Mouse (Mus musculus) liver, embryonic 13.5 days (tissue): ENCODE results near the gene Sult5a1. TPM values are rescaled to one million over a fixed set of nuclear protein-coding genes. Genes with fewer than 3 reads are reported as not detected.
"Not testable (repeated sequence)": the region's sequence is repeated elsewhere in the genome, so short reads cannot be mapped to it uniquely, and the experiment has no call there.

ENCODE experiments used
- ATAC-seq: fragments of 200-750 bp; cut with Nextera tagmentation; 2 replicates; pipeline ENCODE4 v1.8.0; 2017; ENCODE audit warnings: low read depth, mild to moderate bottlenecking, moderate number of reproducible peaks, moderate library complexity
- DNase-seq: peaks from one replicate; pipeline ENCODE4 v3.0.0; 2022
- H3K27ac ChIP-seq: fragments of 300-500 bp; sonication (generic); 2 replicates; pipeline ENCODE4 v1.5.1; 2015; ENCODE audit warnings: moderate library complexity, mild to moderate bottlenecking, inconsistent platforms
- H3K27me3 ChIP-seq: fragments of 300-500 bp; sonication (generic); 2 replicates; pipeline ENCODE4 v1.6.1; 2015; ENCODE audit warnings: mild to moderate bottlenecking, inconsistent platforms
- H3K36me3 ChIP-seq: fragments of 300-500 bp; sonication (generic); 2 replicates; pipeline ENCODE4 v1.6.1; 2015; ENCODE audit warnings: mild to moderate bottlenecking, inconsistent platforms
- H3K4me1 ChIP-seq: fragments of 300-500 bp; sonication (generic); replicated peaks from 2 replicates; pipeline ENCODE4 v1.6.1; 2015; ENCODE audit warnings: inconsistent platforms
- H3K4me2 ChIP-seq: fragments of 300-500 bp; sonication (generic); 2 replicates; pipeline ENCODE4 v1.6.1; 2015; ENCODE audit warnings: inconsistent platforms, mild to moderate bottlenecking, moderate library complexity
- H3K4me3 ChIP-seq: fragments of 300-500 bp; sonication (generic); replicated peaks from 2 replicates; pipeline ENCODE4 v1.5.1; 2015; ENCODE audit warnings: mild to moderate bottlenecking, inconsistent platforms
- H3K9ac ChIP-seq: fragments of 300-500 bp; sonication (generic); 2 replicates; pipeline ENCODE4 v1.6.1; 2015; ENCODE audit warnings: mild to moderate bottlenecking, inconsistent platforms
- H3K9me3 ChIP-seq: fragments of 300-500 bp; sonication (generic); replicated peaks from 2 replicates; pipeline ENCODE4 v1.6.1; 2016; ENCODE audit warnings: inconsistent platforms
- WGBS: fragments of 180-500 bp; shearing (Covaris S2); methylation state at CpG from one replicate; pipeline ENCODE4 v1.1.7; 2015; ENCODE audit not compliant: insufficient replicate concordance; 5-methylcytosine and 5-hydroxymethylcytosine counted together
- polyA plus RNA-seq: library from polyadenylated mRNA; unstranded; fragments of >200 nt; fragmentation: Nextera tagmentation; extraction: Ambion mirVana; gene quantifications from 2 replicates; pipeline ENCODE4 v1.2.1, GENCODE M21; 2015

The Sult5a1 gene
- polyA plus RNA-seq, 1 experiment from 2014 or later, result 1.0 TPM

DNA sequence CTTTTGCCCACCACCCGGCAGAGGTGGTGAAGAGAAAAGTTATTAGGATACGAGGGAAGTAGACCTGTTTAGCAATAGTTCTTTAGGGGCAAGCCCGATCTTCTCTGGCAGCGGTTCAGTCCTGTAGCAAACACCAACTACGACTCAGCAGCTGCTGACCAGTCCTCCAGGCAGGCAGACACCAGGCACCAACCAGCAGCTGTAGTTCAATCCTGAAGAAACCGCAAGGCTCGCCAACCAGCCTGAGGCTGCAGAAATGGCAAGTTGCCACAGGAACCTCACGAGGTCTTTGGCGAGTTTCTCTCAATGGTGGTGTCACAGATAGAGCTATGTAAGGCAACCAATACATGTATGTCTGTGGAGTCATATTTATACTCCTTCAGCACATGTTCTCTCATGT is 45.2 kb downstream of the Sult5a1 start:
- Histone ChIP-seq H3K36me3 (no peaks in the 10 kb centered on the region), H3K9me3 (no peaks in the 10 kb centered on the region), H3K4me1 (peaks cover 45% of the 10 kb centered on the region), H3K27ac (no peak overlapping the region), H3K4me3 (no peak overlapping the region), H3K27me3 (peaks cover 28% of the 10 kb centered on the region), H3K4me2 (no peak overlapping the region), H3K9ac (no peak overlapping the region)
- DNase-seq, result no peak
- WGBS, result 69% methylated on average over 9 of the region's 9 CpGs
- ATAC-seq, result no peak

- Histone ChIP-seq H3K27me3 (peaks cover 5% of the 10 kb centered on the region), H3K9me3 (no peaks in the 10 kb centered on the region), H3K4me3 (no peak overlapping the region), H3K4me1 (peaks cover 22% of the 10 kb centered on the region), H3K27ac (no peak overlapping the region), H3K36me3 (peaks cover under 1% of the 10 kb centered on the region), H3K9ac (no peak overlapping the region), H3K4me2 (no peak overlapping the region)
- peak; percentile 71 for ATAC-seq
- DNase-seq, result peak; percentile 44
- 2% methylated on average over 4 of the region's 4 CpGs for WGBS
Measured at GRCm38 (mm10) chr8:123110649-123111048, 47.5 kb downstream of the Sult5a1 start.

DNA sequence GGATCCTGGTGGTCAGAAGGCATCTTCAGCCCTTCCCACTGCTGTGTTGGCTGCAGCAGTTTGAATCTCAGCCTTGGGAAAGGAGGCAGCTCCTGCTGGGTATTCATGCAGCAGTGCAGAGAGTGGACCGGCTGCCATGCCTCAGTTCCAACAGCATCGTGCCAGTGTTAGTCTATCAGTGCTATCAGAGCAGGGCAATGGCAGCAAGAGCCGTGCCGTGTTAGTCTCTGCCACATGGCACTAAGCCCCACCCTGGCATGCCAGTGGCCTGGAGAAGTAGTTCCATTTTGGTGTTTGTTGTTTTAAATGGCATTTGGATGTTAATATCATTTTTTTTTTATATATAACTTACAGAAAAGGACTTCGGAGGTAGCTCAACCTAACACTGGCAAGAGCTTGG is 49.2 kb downstream of the Sult5a1 start:
- Histone ChIP-seq H3K27me3 (0 out of 2 replicates have a peak, but pooled peaks cover 4% of the 10 kb centered on the region), H3K4me2 (no peak overlapping the region), H3K9ac (no peak overlapping the region), H3K36me3 (peaks cover 18% of the 10 kb centered on the region), H3K4me3 (no peak overlapping the region), H3K9me3 (no peaks in the 10 kb centered on the region), H3K4me1 (peaks cover 22% of the 10 kb centered on the region), H3K27ac (no peak overlapping the region)
- ATAC-seq (no peak), DNase-seq (no peak)
- 76% methylated on average over 5 of the region's 5 CpGs for WGBS

DNA sequence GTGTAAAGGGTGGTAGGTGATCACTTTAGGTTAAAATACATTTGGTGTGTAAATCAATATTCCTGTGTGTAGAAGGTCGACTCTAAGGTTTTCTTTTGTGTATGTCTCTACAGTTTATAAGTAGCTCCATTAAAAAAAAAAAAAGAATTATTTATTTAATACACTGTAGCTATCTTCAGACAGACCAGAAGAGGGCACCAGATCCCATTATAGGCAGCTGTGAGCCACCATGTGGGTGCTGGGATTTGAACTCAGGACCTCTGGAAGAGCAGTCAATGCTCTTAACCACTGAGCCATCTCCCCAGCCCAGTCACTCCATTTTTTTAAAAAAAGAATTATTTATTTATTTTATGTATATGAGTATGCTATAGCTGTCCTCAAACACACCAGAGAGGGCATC is 50.1 kb downstream of the Sult5a1 start:
- ATAC-seq (no peak), DNase-seq (no peak)
- Histone ChIP-seq H3K27me3 (0 out of 2 replicates have a peak, but pooled peaks cover 4% of the 10 kb centered on the region), H3K27ac (no peak overlapping the region), H3K4me3 (no peak overlapping the region), H3K4me2 (no peak overlapping the region), H3K36me3 (peaks cover 27% of the 10 kb centered on the region), H3K9ac (no peak overlapping the region), H3K9me3 (no peaks in the 10 kb centered on the region), H3K4me1 (peaks cover 24% of the 10 kb centered on the region)
- 45% methylated on average over 1 of the region's 1 CpGs for WGBS

DNA sequence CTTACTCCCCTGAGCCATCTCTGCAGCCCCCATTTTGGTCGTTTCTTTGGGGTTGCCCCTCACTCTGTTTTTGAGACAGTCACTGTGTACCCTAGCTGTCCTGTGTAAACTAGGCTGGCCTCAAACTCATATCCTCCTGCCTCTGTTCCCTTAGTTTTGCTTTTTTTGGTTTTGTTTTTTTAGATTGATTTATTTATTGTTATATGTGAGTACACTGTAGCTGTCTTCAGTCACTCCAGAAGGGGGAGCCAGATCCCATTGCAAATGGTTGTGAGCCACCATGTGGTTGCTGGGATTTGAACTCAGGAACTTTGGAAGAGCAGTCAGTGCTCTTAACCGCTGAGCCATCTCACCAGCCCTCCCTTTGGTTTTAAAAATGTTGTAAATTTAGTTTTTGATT is 51.6 kb downstream of the Sult5a1 start:
- Histone ChIP-seq H3K4me3 (no peak overlapping the region), H3K4me2 (no peak overlapping the region), H3K27ac (no peak overlapping the region), H3K9ac (no peak overlapping the region), H3K36me3 (peaks cover 29% of the 10 kb centered on the region), H3K27me3 (0 out of 2 replicates have a peak, but pooled peaks cover 4% of the 10 kb centered on the region), H3K4me1 (peaks cover 27% of the 10 kb centered on the region), H3K9me3 (no peaks in the 10 kb centered on the region)
- 46% methylated on average over 2 of the region's 2 CpGs for WGBS
- DNase-seq (peak; percentile 29), ATAC-seq (no peak)

GRCm38 (mm10) chr8:123105553-123106326 is 52.4 kb downstream of the Sult5a1 start:
- Histone ChIP-seq H3K27ac (no peak overlapping the region; the same call in 1 of the 2 replicates), H3K4me3 (no peak overlapping the region), H3K36me3 (peaks cover 29% of the 10 kb centered on the region), H3K9me3 (no peaks in the 10 kb centered on the region), H3K4me2 (no peak overlapping the region), H3K27me3 (no peaks in the 10 kb centered on the region), H3K4me1 (peaks cover 24% of the 10 kb centered on the region), H3K9ac (no peak overlapping the region)
- DNase-seq (no peak), ATAC-seq (no peak)
- WGBS, result 44% methylated on average over 5 of the region's 5 CpGs

GRCm38 (mm10) chr8:123104046-123104767 is 53.9 kb downstream of the Sult5a1 start:
- ATAC-seq, result no peak
- Histone ChIP-seq H3K4me3 (peak overlapping the region; percentile 73), H3K4me1 (peaks cover 26% of the 10 kb centered on the region), H3K27me3 (no peaks in the 10 kb centered on the region), H3K4me2 (peak overlapping the region; percentile 75), H3K27ac (peak overlapping the region; percentile 90), H3K9me3 (no peaks in the 10 kb centered on the region), H3K9ac (peak overlapping the region; percentile 96), H3K36me3 (peaks cover 29% of the 10 kb centered on the region)
- 66% methylated on average over 6 of the region's 6 CpGs for WGBS
- DNase-seq, result no peak

DNA sequence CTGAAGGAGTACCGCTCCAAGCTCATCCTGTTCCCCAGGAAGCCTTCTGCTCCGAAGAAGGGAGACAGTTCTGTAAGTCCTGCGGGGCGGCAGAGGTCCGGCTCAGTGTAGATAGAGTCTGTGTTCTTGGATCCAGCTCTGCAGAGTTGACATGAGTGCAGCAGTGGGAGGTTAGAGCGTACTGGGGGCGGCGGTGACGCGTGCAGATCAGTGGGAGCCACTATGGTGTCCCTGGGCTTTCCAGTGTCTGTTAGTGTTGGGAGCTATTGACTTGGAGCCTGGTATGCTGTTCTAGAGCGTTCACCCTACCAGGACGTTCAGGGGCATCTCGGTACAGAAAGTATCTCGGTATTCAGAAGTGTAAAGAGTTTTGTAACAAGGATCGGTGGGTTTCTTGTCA is 54.8 kb downstream of the Sult5a1 start:
- peaks cover 33% of the 10 kb centered on the region for H3K36me3 ChIP-seq
- H3K9ac ChIP-seq, result peak overlapping the region; percentile 96
- H3K9me3 ChIP-seq, result no peaks in the 10 kb centered on the region
- no peaks in the 10 kb centered on the region for H3K27me3 ChIP-seq
- peak overlapping the region; percentile 73 for H3K4me3 ChIP-seq
- H3K27ac ChIP-seq, result peak overlapping the region; percentile 90
- peak; percentile 23 for DNase-seq
- WGBS, result 5% methylated on average over 15 of the region's 15 CpGs
- peaks cover 26% of the 10 kb centered on the region for H3K4me1 ChIP-seq
- no peak for ATAC-seq
- H3K4me2 ChIP-seq, result peak overlapping the region; percentile 75

- not testable (repeated sequence) for DNase-seq, H3K27me3 ChIP-seq, H3K9me3 ChIP-seq, ATAC-seq
- Histone ChIP-seq H3K9ac (peak overlapping the region; percentile 96), H3K4me2 (peak overlapping the region; percentile 75), H3K27ac (peak overlapping the region; percentile 90), H3K4me1 (peaks cover 26% of the 10 kb centered on the region), H3K4me3 (peak overlapping the region; percentile 73), H3K36me3 (peaks cover 37% of the 10 kb centered on the region)
- under 1% methylated on average over 26 of the region's 26 CpGs for WGBS
Measured at GRCm38 (mm10) chr8:123102855-123103254, 55.3 kb downstream of the Sult5a1 start.

DNA sequence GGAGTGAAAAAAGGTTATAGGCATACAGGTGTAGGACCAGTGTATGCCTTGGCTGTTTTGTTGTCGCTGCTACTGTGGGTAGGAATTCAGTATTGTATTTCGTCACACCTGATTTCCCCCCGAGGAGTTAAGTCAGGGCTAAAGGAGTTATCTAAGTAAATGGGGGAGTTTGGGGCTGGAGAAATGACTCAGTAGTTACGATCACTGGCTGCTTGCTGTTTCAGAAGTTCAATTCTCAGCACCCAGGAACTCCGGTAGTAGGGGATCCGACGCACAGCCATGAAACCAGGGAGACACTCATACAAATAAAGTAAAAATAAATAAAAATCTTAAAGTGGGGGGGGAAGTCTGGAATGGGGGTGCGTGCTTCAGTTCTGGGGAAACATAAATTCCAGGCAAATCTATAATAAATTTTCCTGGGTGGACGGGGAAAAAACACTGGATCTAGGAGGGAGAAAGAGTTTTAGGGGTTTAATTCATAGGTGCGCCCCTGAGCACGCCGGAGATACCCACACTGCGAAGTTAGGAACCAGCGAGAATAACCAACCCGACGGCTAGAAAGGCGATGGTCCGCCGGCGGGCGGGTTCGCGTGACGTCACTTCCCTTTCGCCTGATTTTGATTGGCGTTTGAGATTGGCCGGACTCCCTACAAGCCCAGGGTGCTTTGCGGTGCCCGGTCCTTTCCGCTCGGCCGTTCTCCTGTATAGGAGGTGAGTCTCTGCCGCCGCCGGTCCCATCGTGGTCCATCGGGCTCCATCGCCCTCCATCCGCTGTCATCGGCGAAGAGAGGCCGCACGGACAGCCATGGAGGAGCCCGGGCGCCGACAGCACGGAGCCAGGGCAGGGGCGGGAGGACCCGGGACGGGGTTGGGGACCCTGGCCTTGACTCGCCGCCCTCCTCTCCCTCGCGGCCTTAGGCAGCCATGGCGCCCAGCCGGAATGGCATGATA is 56.1 kb downstream of the Sult5a1 start, which contains the start of gene Rpl13:
Gene Rpl13, plus strand, starts transcription at position 616 of the 951 bp plus-strand sequence.
- Histone ChIP-seq H3K4me1 (peaks cover 26% of the 10 kb centered on the region), H3K4me3 (peak within 1 kb of the TSS; percentile 73), H3K4me2 (peak within 1 kb of the TSS; percentile 75), H3K27ac (peak within 1 kb of the TSS; percentile 90), H3K9me3 (no peaks in the 10 kb centered on the region), H3K27me3 (no peaks in the 10 kb centered on the region), H3K9ac (peak within 1 kb of the TSS; percentile 96), H3K36me3 (peaks cover 45% of the 10 kb centered on the region)
- ATAC-seq (peak; percentile 91), DNase-seq (peak; percentile 92)
- under 1% methylated on average over 55 of the region's 56 CpGs for WGBS
